Mouse (Mus musculus): ENCODE results near the gene Pbrm1. TPM values are rescaled to one million over a fixed set of nuclear protein-coding genes. Genes with fewer than 3 reads are reported as not detected.

The Pbrm1 gene
- 10 to 100 TPM; 34.8 to 37.0 TPM for total RNA-seq (2021)
- long read RNA-seq, experiment 1, partial matches to known transcripts = 5 of 7 reads
- long read RNA-seq, experiment 1, other reads (novel, unspliced or antisense) = 2 of 7 reads
- long read RNA-seq, experiment 2, partial matches to known transcripts = 7 of 11 reads
- long read RNA-seq, experiment 2, other reads (novel, unspliced or antisense) = 4 of 11 reads

DNA sequence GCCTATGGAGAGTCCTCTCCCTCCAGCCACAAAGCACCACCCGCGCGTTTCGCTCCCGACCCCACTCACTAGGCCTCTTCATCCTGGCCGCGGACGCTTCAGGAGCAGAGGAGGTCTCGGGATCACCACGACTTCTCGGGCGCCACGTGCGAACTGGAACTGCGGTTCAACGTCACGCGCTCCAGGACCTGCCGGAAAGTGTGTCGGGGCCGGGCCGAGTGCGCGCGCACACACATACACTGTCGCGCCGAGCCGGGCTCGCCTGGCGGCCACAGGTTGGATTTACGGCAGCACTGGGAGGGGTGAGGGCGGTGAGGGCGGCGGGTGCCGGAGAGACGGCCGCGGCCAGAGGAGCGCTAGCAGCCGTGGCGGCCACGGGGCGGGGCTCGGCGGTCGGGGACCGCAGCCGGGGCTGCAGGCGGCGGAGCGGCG, at the start of gene Pbrm1, which contains the start of gene Gnl3:
Pbrm1 (plus strand) TSS at position 279 of the 432 bp plus-strand sequence.
Gnl3 (minus strand) TSS at position 293 of the 432 bp plus-strand sequence.
- intact Hi-C loops (cut with DNase I) = no loop called here
- peak; percentile 92 to 95 for DNase-seq

- no peak for DNase-seq
Observed at GRCm38 (mm10) chr14:30974204-30974603, 44.7 kb upstream of the Pbrm1 start.

DNA sequence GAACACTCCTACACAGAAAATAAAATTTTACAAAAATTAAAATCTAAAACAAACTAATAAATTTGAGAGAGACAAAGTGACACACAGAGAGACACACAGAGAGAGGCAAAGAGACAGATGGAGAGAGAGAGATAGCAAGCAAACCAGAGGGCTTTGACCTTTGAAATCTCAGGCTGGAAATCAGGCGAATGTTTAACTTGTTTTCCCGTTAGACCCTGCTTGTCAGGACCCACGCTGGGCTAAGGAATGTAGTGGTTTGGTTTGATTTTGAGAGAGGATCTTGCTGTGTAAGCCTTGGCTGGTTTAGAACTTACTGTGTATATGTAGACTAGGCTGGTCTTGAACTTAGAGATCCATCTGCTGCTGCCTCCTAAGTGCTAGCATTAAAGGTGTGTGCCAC, 42.7 kb upstream of the Pbrm1 start:
- no peak for DNase-seq
- intact Hi-C loops (cut with DNase I) = no loop called here

More at GRCm38 (mm10) chr14:30974204-30974603, 44.7 kb upstream of the Pbrm1 start:
- intact Hi-C loops (cut with DNase I) = no loop called here

DNA sequence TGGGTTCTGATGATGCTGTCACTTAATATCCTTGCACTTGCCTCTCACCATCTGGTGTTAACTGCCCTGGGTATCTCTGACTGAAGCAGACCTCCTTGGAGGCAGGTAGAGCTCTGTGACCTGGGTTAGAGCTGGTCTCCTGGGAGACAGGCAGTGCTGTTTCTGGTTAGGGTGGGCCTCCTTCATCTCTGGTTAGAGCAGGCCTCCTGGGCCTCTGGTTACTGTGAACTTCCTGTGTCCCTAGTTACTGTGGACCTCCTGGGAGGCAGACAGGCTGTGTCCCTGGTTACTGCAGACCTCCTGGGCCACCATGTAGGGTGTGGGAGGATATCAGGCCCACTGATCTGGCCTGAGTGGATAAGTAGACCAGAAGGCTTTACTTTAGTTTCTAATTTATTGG, 22.5 kb upstream of the Pbrm1 start:
- intact Hi-C loops (cut with DNase I) = no loop called here
- DNase-seq = no peak

DNA sequence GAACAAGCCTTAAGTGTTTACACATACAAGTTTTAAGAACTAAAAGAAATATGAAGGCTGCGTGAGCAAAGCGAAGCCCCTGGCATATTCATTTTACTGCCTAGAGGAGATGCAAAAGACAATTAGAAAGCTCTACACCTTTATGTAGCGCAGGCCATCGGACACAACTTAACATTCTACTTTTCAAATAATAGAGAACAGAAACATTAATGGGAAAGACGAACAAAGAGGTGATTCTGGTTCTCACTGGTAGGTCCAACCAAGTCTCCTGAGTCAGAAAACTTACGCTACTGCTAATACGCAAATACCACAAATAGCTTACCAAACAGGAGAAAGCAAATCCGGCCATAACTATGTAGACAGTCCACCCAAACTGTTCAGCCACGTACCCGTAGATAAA, 18.6 kb upstream of the Pbrm1 start:
- intact Hi-C loops (cut with DNase I) = no loop called here
- DNase-seq = no peak

- intact Hi-C loops (cut with DNase I) = no loop called here
- DNase-seq = no peak
Observed at GRCm38 (mm10) chr14:31000816-31001306, 18.1 kb upstream of the Pbrm1 start.

GRCm38 (mm10) chr14:31001307-31002205, 17.4 kb upstream of the Pbrm1 start, which contains the start of the genes Glt8d1 and Spcs1:
Gene Glt8d1 (plus strand): TSS chr14:31001400.
Gene Spcs1 (minus strand): TSS chr14:31001672.
- intact Hi-C loops (cut with DNase I) = no loop called here
- DNase-seq = peak; percentile 76 to 89

DNA sequence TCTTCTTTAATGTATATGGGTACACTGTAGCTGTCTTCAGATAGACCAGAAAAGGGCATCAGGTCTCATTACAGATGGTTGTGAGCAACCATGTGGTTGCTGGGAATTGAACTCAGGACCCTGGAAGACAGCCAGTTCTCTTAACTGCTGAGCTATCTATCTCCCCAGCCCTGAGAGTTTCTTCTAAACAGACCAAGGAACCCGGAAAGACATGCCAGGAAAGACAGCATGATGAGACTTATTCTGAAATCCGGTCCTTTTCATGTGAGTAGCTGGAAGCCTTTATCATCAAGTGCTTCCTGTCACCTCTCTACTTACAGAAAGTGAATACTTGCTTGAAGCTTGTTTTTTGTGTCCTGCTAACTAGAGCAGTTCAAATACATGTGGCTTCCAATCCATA, 14.4 kb upstream of the Pbrm1 start:
- intact Hi-C loops (cut with DNase I) = no loop called here
- no peak for DNase-seq

- DNase-seq = no peak
Observed at GRCm38 (mm10) chr14:31006779-31007178, 12.2 kb upstream of the Pbrm1 start.

DNA sequence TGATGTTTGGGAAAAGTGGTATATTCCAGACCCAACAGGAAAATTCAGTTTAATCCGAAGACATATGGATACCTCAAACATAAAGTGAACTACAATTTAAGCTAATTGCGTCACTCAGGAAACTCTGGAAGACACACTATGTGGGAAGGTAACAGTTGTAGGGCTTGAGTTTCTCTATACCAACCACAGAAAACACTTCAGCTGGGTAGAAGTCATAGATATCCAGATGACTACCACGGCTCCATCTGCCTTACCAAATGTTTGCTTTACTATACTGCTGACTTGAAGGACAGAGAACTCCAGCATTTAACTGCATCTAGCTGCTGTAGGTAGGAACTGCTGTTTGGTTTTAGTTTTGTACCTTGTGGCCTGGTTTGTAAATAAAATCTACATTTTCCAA, 7.3 kb upstream of the Pbrm1 start:
- DNase-seq = no peak
- intact Hi-C loops (cut with DNase I) = no loop called here

More at GRCm38 (mm10) chr14:31006779-31007178, 12.2 kb upstream of the Pbrm1 start:
- intact Hi-C loops (cut with DNase I) = no loop called here

DNA sequence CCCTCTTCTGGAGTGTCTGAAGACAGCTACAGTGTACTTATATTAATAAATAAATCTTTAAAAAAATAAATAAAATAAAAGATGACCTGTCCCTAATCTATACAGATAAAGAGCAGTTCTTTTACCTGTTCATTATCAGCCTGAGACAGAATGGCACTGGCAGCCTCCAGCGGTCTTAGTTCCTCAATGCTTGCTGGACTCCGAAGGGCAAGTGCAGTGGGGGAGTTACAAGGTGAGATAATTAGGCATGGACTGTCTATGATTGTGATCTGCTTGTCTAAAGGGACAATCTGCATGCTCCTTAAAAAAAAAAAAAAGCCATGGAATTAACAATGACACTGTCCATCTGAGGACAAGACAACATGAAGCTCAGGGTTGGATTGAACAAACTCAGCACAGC, 5.0 kb upstream of the Pbrm1 start:
- intact Hi-C loops (cut with DNase I) = loop anchor here (1.0 kb wide), 1 partner anchor 19 kb away; no protein-coding TSS in a partner anchor
- no peak for DNase-seq

- intact Hi-C loops (cut with DNase I) = no loop called here
- no peak for DNase-seq
Observed at GRCm38 (mm10) chr14:31016063-31016462, 2.9 kb upstream of the Pbrm1 start.

DNA sequence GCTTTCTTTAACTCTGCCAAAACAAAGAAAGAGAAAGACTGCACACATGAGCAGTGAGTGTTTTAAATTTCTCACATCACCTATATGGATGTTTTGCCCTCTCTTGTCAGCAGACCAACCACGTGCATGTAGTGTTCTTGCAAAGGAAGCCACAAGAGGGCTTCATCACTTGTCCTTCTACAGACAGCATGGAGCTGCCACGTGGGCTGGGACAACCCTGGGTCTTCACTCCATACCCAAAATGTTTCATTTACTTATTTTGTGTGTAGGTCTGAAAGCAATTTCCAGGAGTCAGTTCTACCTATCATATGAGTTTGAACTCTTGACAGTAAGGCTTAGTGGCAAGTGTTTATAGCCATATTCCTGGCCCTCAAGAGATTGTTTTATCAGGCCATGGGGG, 1.1 kb upstream of the Pbrm1 start:
- DNase-seq = no peak
- intact Hi-C loops (cut with DNase I) = no loop called here

DNA sequence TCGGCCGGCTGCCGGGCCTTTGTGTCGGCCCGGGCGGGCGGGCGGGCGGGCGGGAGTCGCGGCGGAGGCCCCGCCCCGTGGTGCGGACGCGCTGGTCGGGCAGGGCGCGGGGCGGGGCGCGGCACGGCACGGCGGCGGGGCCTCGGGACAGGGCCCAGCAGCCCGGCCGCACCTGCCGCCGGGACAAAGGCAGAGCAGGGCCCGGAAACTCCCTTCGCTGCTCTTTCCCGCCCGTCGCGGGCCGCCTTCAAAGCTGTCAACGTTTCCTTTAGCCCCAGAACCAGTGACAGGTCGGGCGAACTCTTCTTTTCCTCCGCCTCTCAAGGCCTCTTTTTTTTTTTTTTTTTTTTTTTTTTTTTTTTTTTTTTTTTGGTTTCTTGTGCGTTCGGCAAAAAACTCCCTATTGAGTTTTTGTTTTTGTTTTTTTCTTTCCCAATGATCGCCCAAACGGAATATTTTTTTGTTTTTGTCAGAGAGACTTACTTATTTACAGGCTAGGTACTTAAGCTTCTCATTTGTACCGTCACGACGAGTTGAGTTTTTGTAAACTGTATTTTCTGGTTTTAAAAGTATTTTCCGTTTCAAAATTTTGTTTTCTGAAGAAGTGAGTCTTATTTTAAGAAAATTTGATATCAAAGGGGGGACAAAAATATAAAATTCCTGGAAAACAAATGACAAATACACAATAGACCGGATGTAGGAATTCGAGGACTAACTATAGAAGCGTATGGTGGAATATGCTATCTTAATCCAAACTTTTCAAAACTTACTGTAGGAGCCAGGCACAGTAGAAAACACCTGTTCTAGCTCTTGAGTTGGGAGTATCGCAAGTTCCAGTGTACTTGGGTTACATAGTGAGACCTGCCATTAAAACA, 630 bp downstream of the Pbrm1 start:
- intact Hi-C loops (cut with DNase I) = loop anchor here (5.0 kb wide), 1 partner anchor 43 kb away; no protein-coding TSS in a partner anchor
- DNase-seq = peak in 1 of 2 experiments; percentile 67

- DNase-seq = no peak
- intact Hi-C loops (cut with DNase I) = loop anchor here (5.0 kb wide), 1 partner anchor 40 kb away; no protein-coding TSS in a partner anchor
Observed at GRCm38 (mm10) chr14:31022579-31022978, 3.6 kb downstream of the Pbrm1 start.

- intact Hi-C loops (cut with DNase I) = no loop called here
- DNase-seq = no peak
Observed at GRCm38 (mm10) chr14:31025785-31026184, 6.8 kb downstream of the Pbrm1 start.

DNA sequence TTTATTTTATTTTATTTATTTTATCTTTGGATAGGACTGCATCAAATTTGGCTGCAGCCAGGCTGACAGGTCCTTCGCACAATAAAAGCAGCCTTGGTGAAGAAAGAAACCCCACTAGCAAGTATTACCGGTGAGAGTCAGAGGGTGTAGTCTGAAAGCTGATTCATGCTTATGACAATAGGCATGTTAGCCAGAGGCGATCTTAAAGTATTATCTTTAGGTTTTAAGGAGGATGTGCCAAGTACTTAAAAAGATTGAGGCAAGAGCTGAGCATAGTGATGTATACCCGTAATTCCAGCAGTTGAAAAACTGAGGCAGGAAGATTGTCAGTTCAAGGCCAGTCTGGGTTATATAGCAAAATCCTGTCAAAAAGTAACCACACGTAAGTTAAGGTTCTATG, 26.4 kb downstream of the Pbrm1 start:
- no peak for DNase-seq
- intact Hi-C loops (cut with DNase I) = no loop called here

DNA sequence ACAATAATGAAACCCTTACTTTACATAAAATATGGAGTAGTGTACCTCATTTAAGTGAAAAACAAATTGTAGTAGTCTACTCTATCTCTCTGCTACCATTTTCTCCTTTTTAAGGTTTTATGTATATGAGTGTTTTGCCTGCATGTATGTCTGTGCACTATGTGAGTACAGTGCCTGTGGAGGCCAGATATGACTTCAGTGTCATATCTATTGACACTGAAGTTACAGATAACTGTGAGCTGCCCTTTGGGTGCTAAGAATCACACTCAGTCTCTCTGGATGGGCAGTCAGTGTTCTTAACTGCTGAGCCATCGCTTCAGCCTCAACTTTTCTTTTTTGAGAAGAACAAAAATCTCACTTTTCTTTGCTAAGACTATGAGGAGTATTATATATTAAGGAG, 26.9 kb downstream of the Pbrm1 start:
- no peak for DNase-seq
- intact Hi-C loops (cut with DNase I) = no loop called here

DNA sequence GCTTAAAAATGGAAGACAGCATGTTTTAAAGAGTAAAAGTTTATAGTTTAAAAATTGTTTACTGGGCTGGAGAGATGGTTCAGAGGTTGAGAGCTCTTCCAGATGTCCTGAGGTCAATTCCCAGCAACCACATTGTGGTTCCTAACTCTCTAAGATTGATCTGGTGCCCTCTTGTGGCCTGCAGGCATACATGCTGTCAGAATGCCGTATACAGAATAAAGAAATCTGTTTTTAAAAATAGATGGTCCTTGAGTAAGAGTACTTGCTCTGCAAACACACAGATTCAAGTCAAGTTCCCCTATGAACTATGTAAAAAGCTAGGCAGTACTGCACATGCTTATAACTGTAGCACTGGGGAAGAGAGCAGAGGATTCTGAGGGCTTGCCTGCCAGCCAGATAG, 43.3 kb downstream of the Pbrm1 start:
- DNase-seq = no peak
- intact Hi-C loops (cut with DNase I) = loop anchor here (5.0 kb wide), 1 partner anchor 40 kb away; no protein-coding TSS in a partner anchor

- intact Hi-C loops (cut with DNase I) = no loop called here
Observed at GRCm38 (mm10) chr14:31069086-31069733, 50.3 kb downstream of the Pbrm1 start.

More at GRCm38 (mm10) chr14:31069086-31069733, 50.3 kb downstream of the Pbrm1 start:
- no peak for DNase-seq

Data from gastrocnemius, postnatal 36 days (tissue).